Mouse (Mus musculus): Measurements from ENCODE around the gene Pld5.

The Pld5 gene

GRCm38 (mm10) chr1:176167114-176167513 is 108.0 kb downstream of the Pld5 start:
- no peak for DNase-seq (ENCODE audit: low read depth)

- no peak for DNase-seq (ENCODE audit: low read depth)
Measured at GRCm38 (mm10) chr1:176145306-176145705, 129.8 kb downstream of the Pld5 start.

GRCm38 (mm10) chr1:176134379-176134778 is 140.7 kb downstream of the Pld5 start:
- no peak for DNase-seq (ENCODE audit: low read depth)

- DNase-seq (ENCODE audit: low read depth): no peak
Measured at GRCm38 (mm10) chr1:176125771-176126170, 149.3 kb downstream of the Pld5 start.

GRCm38 (mm10) chr1:176124441-176124840 is 150.7 kb downstream of the Pld5 start:
- DNase-seq (ENCODE audit: low read depth): no peak

GRCm38 (mm10) chr1:176123781-176124180 is 151.3 kb downstream of the Pld5 start:
- no peak for DNase-seq (ENCODE audit: low read depth)

- DNase-seq (ENCODE audit: low read depth): no peak
Measured at GRCm38 (mm10) chr1:176115604-176116003, 159.5 kb downstream of the Pld5 start.

- DNase-seq (ENCODE audit: low read depth): no peak
Measured at GRCm38 (mm10) chr1:176098685-176099320, 176.3 kb downstream of the Pld5 start.

GRCm38 (mm10) chr1:176092119-176092518 is 183.0 kb downstream of the Pld5 start:
- no peak for DNase-seq (ENCODE audit: low read depth)

- no peak for DNase-seq (ENCODE audit: low read depth)
Measured at GRCm38 (mm10) chr1:176089382-176089781, 185.7 kb downstream of the Pld5 start.

GRCm38 (mm10) chr1:176085952-176086648 is 189.0 kb downstream of the Pld5 start:
- no peak for DNase-seq (ENCODE audit: low read depth)

- DNase-seq (ENCODE audit: low read depth): no peak
Measured at GRCm38 (mm10) chr1:176082306-176082705, 192.8 kb downstream of the Pld5 start.

- no peak for DNase-seq (ENCODE audit: low read depth)
Measured at GRCm38 (mm10) chr1:176080969-176081368, 194.1 kb downstream of the Pld5 start.

GRCm38 (mm10) chr1:176078410-176078809 is 196.7 kb downstream of the Pld5 start:
- no peak for DNase-seq (ENCODE audit: low read depth)

GRCm38 (mm10) chr1:176076799-176077198 is 198.3 kb downstream of the Pld5 start:
- no peak for DNase-seq (ENCODE audit: low read depth)

- no peak for DNase-seq (ENCODE audit: low read depth)
Measured at GRCm38 (mm10) chr1:176075810-176076209, 199.3 kb downstream of the Pld5 start.

GRCm38 (mm10) chr1:176075409-176075808 is 199.7 kb downstream of the Pld5 start:
- no peak for DNase-seq (ENCODE audit: low read depth)

- no peak for DNase-seq (ENCODE audit: low read depth)
Measured at GRCm38 (mm10) chr1:176074526-176074925, 200.6 kb downstream of the Pld5 start.

- DNase-seq (ENCODE audit: low read depth): no peak
Measured at GRCm38 (mm10) chr1:176065281-176065680, 209.8 kb downstream of the Pld5 start.

- DNase-seq (ENCODE audit: low read depth): no peak
Measured at GRCm38 (mm10) chr1:176064471-176064870, 210.6 kb downstream of the Pld5 start.

GRCm38 (mm10) chr1:176053653-176054052 is 221.5 kb downstream of the Pld5 start:
- DNase-seq (ENCODE audit: low read depth): no peak

- no peak for DNase-seq (ENCODE audit: low read depth)
Measured at GRCm38 (mm10) chr1:176046995-176047394, 228.1 kb downstream of the Pld5 start.

- DNase-seq (ENCODE audit: low read depth): no peak
Measured at GRCm38 (mm10) chr1:176046375-176046774, 228.7 kb downstream of the Pld5 start.

GRCm38 (mm10) chr1:176043056-176043455 is 232.1 kb downstream of the Pld5 start:
- DNase-seq (ENCODE audit: low read depth): no peak

Data from induced T-regulatory cell, adult 2 months (primary cell).